Mouse (Mus musculus) adrenal gland, adult 8-10 months (tissue): ENCODE data around the gene Olfr1555-ps1. TPM values are rescaled to one million over a fixed set of nuclear protein-coding genes. Genes with fewer than 3 reads are reported as not detected.
"Not testable (repeated sequence)": the region's sequence is repeated elsewhere in the genome, so short reads cannot be mapped to it uniquely, and the experiment has no call there.

Source experiments
- DNase-seq: peaks from one replicate; pipeline ENCODE4 v3.0.0; 2022
- total RNA-seq, 4 experiments: library from RNA; stranded (reverse); gene quantifications; 2 replicates each; pipeline ENCODE4 v1.2.4; 2022

Gene Olfr1555-ps1
- total RNA-seq = not detected

DNA sequence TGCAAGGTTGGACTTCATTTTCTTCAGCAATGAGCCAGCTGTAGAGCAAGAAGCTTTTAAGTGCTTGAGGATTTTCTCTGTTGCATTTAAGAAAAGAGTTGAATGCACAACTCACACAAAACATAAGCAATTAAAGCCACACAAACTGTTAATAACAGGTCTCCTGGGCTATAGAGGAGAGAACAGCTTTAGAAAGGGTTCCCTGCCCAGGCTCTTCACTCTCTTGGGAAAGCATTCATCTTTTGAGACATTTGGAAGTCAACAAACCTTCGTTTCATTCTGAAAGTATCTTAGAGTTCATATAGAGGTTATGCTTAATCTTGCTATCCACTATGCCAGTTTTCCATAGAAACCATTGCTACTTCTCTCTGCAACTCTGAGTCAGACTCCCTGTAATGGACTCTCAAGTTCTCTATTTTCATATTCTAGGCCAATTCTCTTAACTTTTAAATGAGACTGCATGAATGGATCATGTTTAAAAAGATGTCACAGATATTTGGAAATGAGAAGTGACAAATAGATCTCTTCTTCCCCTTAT lies at the start of gene Olfr1555-ps1:
Olfr1555-ps1 (minus strand) TSS at position 51 of the 538 bp plus-strand sequence.
- DNase-seq = not testable (repeated sequence)

DNA sequence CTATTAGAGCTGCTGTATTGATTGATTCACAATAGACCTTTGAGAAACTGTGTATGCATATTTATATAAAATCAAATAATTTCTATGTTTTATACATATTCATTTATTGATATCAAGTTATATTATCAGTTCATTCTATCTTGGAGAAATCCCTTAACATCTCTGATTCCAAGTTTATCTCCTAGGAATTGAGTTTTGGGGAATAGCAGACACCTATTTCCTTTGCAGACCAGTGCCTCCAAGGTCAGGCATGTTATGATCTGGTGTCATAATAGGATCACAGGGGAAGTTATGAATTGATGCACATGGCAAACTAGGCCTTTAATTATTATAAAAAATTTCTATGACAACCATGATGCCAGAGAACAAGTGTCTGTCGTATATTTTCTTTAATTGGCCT lies 30.4 kb upstream of the Olfr1555-ps1 start, which contains the start of gene Olfr1431:
Olfr1431 (plus strand) TSS at position 301 of the 400 bp plus-strand sequence.
- no peak for DNase-seq

- DNase-seq = not testable (repeated sequence)
These were observed 29.2 kb upstream of the Olfr1555-ps1 start for GRCm38 (mm10) chr19:12199076-12199475.

DNA sequence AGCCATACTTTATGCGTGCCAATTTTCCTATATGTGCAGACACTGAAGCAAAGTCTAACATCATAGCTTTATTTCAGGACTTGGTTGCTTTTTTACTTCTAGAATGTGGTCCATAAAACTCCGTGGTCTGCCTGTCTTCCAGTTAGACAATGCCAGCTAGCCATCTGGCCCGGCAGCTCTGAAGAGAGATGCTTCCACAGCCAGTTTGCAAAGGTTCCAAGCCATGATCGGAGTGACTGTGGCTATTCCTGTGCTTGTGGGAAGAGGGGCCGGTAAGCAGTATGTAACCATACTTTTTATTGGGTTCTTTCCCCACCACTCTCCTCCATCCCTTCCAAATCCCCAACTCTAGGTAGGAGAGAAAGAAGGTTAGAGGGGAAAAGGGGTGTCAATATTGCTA lies 5.5 kb upstream of the Olfr1555-ps1 start:
- not testable (repeated sequence) for DNase-seq

DNA sequence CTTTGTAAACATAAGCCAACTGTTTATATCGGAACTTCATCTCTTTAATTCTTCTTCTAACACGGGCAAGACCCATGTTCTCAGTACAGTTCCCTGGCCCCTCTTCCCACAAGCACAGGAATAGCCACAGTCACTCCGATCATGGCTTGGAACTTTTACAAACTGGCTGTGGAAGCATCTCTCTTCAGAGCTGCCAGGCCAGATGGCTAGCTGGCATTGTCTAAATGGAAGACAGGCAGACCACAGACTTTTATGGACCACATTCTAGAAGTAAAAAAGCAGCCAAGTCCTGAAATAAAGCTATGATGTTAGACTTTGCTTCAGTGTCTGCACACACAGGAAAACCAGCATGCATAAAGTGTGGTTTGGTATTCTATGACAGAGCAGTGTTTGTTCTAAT lies 24.5 kb downstream of the Olfr1555-ps1 start:
- no peak for DNase-seq

- DNase-seq = no peak
These were observed 26.6 kb downstream of the Olfr1555-ps1 start for GRCm38 (mm10) chr19:12143356-12143755.

DNA sequence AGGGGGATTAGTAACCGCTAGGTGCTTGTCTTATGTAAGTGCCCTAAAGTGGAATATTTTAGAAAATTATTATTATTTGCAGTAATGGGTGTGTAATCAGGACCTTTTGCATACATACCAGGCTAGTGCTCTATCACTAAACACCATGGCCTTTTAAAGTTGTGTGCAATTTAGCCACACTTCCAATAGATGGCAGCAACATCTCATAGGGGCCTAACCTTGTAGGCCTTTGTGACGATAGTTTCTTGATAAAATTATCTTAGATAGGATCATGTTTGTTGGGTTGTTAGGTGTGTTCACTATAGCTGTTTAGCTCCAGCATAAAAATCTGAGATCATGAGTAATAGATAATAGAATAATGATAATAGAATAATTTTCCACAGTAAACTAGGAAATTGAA lies 35.6 kb downstream of the Olfr1555-ps1 start:
- DNase-seq = no peak

GRCm38 (mm10) chr19:12123103-12123502 lies 46.8 kb downstream of the Olfr1555-ps1 start, which contains the start of gene Olfr76:
TSS of gene Olfr76 (minus strand) at chr19:12123203.
- no peak for DNase-seq

DNA sequence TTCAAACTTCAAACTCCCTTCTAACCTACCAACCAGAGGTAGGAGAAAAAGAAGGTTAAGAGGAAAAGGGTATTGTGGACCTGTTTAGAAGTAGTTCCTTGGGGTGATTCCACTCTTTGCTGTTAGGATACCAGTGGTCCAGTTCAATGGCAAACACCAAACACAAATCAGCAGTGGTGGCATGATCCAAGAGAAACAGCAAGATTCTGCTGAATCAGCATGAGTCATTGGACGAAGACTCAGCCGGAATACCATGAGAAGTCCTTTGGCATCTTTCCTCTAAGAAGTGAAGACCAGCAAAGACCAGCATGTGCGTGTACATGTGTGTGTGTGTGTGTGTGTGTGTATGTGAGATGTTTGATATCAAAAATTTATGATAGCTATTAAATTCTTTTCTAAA lies 53.4 kb downstream of the Olfr1555-ps1 start:
- DNase-seq = no peak

DNA sequence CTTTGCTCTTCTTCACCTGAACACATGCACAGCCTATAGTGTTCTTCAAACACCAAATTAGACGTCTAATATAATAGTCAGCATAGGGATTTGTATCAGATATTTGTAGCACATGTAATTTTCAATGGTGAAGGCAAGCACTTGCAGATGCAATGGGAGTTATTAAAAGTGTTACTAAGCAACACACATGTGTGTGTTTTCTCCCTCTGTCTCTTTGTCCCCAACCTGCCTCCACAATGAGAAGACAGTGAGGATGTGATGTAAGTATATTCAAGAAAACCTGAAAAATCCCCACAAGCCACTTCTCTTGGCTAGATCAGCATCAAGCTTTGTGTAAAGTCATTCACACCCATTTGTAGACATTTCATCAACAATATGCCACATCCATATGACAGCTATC lies 54.1 kb downstream of the Olfr1555-ps1 start, which contains the start of gene Olfr1428:
Olfr1428 (minus strand) TSS at position 101 of the 400 bp plus-strand sequence.
- no peak for DNase-seq

Other genes starting within 250 kb of the Olfr1555-ps1 start
- 100 to 1,000 TPM in 2 of 4 experiments, 10 to 100 TPM in 2; 96.8 to 109 (median 102) TPM for gene Osbp, start 204.2 kb downstream of the Olfr1555-ps1 start, total RNA-seq
- gene Olfr1423, start 128.8 kb downstream of the Olfr1555-ps1 start, total RNA-seq = not detected
- not detected for gene Olfr1424, start 107.4 kb downstream of the Olfr1555-ps1 start, total RNA-seq
- gene Olfr1425, start 92.4 kb downstream of the Olfr1555-ps1 start, total RNA-seq = not detected
- not detected for gene Olfr1426, start 78.1 kb downstream of the Olfr1555-ps1 start, total RNA-seq
- gene Olfr1427, start 66.8 kb downstream of the Olfr1555-ps1 start, total RNA-seq = not detected
- gene Olfr1428, start 54.2 kb downstream of the Olfr1555-ps1 start, total RNA-seq = not detected
- gene Olfr76, start 46.9 kb downstream of the Olfr1555-ps1 start, total RNA-seq = not detected
- gene Olfr1431, start 30.5 kb upstream of the Olfr1555-ps1 start, total RNA-seq = not detected
- not detected for gene Olfr1432, start 62.5 kb upstream of the Olfr1555-ps1 start, total RNA-seq
- not detected for gene Olfr262, start 71.5 kb upstream of the Olfr1555-ps1 start, total RNA-seq
- gene Olfr235, start 90.9 kb upstream of the Olfr1555-ps1 start, total RNA-seq = not detected
- not detected for gene Olfr1434, start 109.7 kb upstream of the Olfr1555-ps1 start, total RNA-seq
- gene Olfr1436, start 129.0 kb upstream of the Olfr1555-ps1 start, total RNA-seq = not detected
- gene Olfr1437, start 155.0 kb upstream of the Olfr1555-ps1 start, total RNA-seq = not detected
- gene Olfr1438-ps1, start 165.8 kb upstream of the Olfr1555-ps1 start, total RNA-seq = not detected
- gene Olfr1440, start 217.2 kb upstream of the Olfr1555-ps1 start, total RNA-seq = not detected
- gene Olfr1441, start 247.3 kb upstream of the Olfr1555-ps1 start, total RNA-seq = not detected